Mouse (Mus musculus): ENCODE measurements at regions not wholly inside any gene's neighbourhood (a gene's known extent, or its start where the extent isn't known, plus 50 kb on each side); places are given as distances from the start of the nearest gene placed in this dataset.

DNA sequence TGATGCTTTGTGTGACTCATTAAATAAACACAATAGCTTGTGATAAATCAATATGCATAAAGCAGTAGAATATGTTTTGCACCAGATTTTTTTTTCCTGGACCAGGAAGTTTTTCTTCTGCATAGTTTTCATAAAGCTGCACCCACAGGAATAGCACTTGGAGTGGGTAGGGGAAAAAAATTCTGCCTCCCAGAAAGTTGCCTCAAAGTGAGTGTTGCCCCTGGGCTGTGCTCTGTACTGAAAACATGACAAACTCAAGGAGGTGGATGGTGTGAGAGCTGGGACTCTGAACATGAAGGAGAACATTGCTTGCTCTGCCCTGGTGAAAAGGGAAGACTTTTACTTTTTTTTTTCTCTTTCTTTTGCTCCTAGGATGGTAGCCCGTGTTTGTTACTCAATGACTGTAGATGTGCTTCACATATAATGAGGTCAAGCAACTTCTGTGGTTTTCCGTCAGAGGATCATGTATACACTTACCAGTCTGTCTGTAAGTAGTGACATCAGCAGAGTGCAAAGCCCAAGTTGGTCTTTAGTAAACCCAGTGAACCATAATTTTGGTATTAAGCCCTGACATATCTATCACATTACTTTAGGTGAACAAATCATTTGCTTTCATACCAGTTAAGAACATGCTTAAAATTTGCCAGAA lies 164.1 kb upstream of the Lcorl start:
- no peak for TF ChIP-seq CHD1 (IDR thresholded peaks at IDR 0.05; ENCODE audit: low read depth, low read length)
- no peak for TF ChIP-seq TAL1 (IDR thresholded peaks at IDR 0.05; ENCODE audit: low read length)
- H3K36me3 ChIP-seq (ENCODE audit: control insufficient read depth in 1 of 2, insufficient read depth in 2 of 2, low read length in 2 of 2), result no peaks in the 10 kb centered on the region
- no peak overlapping the region for H3K9ac ChIP-seq (ENCODE audit: control insufficient read depth, low read depth, low read length, poor library complexity, severe bottlenecking)
- H3K27ac ChIP-seq (ENCODE audit: control insufficient read depth, low read depth, low read length), result no peak overlapping the region
- H3K27me3 ChIP-seq (ENCODE audit: control insufficient read depth in 1 of 2, insufficient read depth in 2 of 2, low read length in 2 of 2), result no peaks in the 10 kb centered on the region
- no peaks in the 10 kb centered on the region for H3K9me3 ChIP-seq (replicated peaks; ENCODE audit: insufficient read depth, low read length)
- no peaks in the 10 kb centered on the region for H3K4me1 ChIP-seq (ENCODE audit: control insufficient read depth in 1 of 2, insufficient read depth in 2 of 2, low read length in 2 of 2)
- no peaks in the 10 kb centered on the region for H3K79me2 ChIP-seq (ENCODE audit: control insufficient read depth, insufficient read depth, low read length, poor library complexity)
- H3K4me3 ChIP-seq (ENCODE audit: control insufficient read depth in 1 of 2, insufficient read depth in 1 of 2, low read depth in 2 of 2, low read length in 2 of 2), result no peak overlapping the region
- no peak for DNase-seq (ENCODE audit: low read depth, low spot score)

DNA sequence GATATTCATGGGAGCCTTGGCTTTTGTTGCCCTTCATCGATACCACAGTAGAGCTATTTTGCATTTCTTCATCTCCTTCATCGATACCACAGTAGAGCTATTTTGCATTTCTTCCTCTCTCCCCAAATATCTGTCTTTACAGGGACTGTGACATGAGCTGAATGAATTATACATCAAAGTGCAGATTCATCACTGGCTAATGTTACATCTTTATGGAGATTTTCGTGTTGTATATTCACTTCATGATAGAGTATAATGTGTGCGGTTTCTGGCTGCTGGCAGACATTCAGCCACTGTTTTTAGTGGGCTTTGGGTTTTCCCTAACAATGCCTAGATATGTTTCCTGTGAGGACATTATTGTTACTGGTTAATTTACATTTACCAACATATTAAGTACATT lies 162.8 kb upstream of the Lcorl start:
- H3K4me3 ChIP-seq (ENCODE audit: control insufficient read depth in 1 of 2, insufficient read depth in 1 of 2, low read depth in 2 of 2, low read length in 2 of 2), result no peak overlapping the region
- TF ChIP-seq BHLHE40 (IDR thresholded peaks at IDR 0.05; ENCODE audit: borderline replicate concordance, low read depth, low read length) (no peak), GABPA (IDR thresholded peaks at IDR 0.05; ENCODE audit: low read depth, low read length) (no peak), CHD1 (IDR thresholded peaks at IDR 0.05; ENCODE audit: low read depth, low read length) (no peak), CHD2 (IDR thresholded peaks at IDR 0.05; ENCODE audit: low read length) (no peak), ELF1 (IDR thresholded peaks at IDR 0.05; ENCODE audit: low read depth, low read length) (no peak), SMC3 (IDR thresholded peaks at IDR 0.05; ENCODE audit: low read depth, low read length) (no peak), USF1 (IDR thresholded peaks at IDR 0.05; ENCODE audit: low read depth, low read length) (no peak), E2F4 (IDR thresholded peaks at IDR 0.05; ENCODE audit: borderline replicate concordance, low read depth, low read length) (no peak), ZNF384 (IDR thresholded peaks at IDR 0.05; ENCODE audit: low read depth, low read length) (no peak), NELFE (IDR thresholded peaks at IDR 0.05; ENCODE audit: low read depth, low read length) (no peak), MAX (IDR thresholded peaks at IDR 0.05; ENCODE audit: low read length) (no peak), POLR2A (IDR thresholded peaks at IDR 0.05; ENCODE audit: control insufficient read depth in 1 of 2, insufficient read depth in 1 of 2, low read depth in 1 of 2, low read length in 2 of 2, poor library complexity in 1 of 2) (no peak), TCF12 (IDR thresholded peaks at IDR 0.05; ENCODE audit: low read depth, low read length) (no peak), ZKSCAN1 (IDR thresholded peaks at IDR 0.05; ENCODE audit: low read depth, low read length) (no peak), NRF1 (IDR thresholded peaks at IDR 0.05; ENCODE audit: insufficient read depth, low read depth, low read length, poor library complexity, severe bottlenecking) (no peak), TAL1 (IDR thresholded peaks at IDR 0.05; ENCODE audit: low read length) (no peak)
- H3K9ac ChIP-seq (ENCODE audit: control insufficient read depth, low read depth, low read length, poor library complexity, severe bottlenecking), result no peak overlapping the region
- H3K4me1 ChIP-seq (ENCODE audit: control insufficient read depth in 1 of 2, insufficient read depth in 2 of 2, low read length in 2 of 2), result no peaks in the 10 kb centered on the region
- no peaks in the 10 kb centered on the region for H3K9me3 ChIP-seq (replicated peaks; ENCODE audit: insufficient read depth, low read length)
- H3K36me3 ChIP-seq (ENCODE audit: control insufficient read depth in 1 of 2, insufficient read depth in 2 of 2, low read length in 2 of 2), result no peaks in the 10 kb centered on the region
- DNase-seq (ENCODE audit: low read depth, low spot score), result no peak
- H3K27me3 ChIP-seq (ENCODE audit: control insufficient read depth in 1 of 2, insufficient read depth in 2 of 2, low read length in 2 of 2), result no peaks in the 10 kb centered on the region
- no peak overlapping the region for H3K27ac ChIP-seq (ENCODE audit: control insufficient read depth, low read depth, low read length)
- no peaks in the 10 kb centered on the region for H3K79me2 ChIP-seq (ENCODE audit: control insufficient read depth, insufficient read depth, low read length, poor library complexity)
